Mouse (Mus musculus) inflammation-experienced regulatory T-cells (primary cell): ENCODE results near the gene Vmn2r109. TPM values are rescaled to one million over a fixed set of nuclear protein-coding genes. Genes with fewer than 3 reads are reported as not detected.

Experiments
- polyA plus RNA-seq, 2 experiments: library from polyadenylated mRNA; unstranded; fragments of 100-300 nt; shearing (Covaris generic); gene quantifications; one replicate each; pipeline ENCODE4 v1.2.1; 2017

The Vmn2r109 gene
- under 1 TPM; 0.05 to 0.23 TPM for polyA plus RNA-seq

DNA sequence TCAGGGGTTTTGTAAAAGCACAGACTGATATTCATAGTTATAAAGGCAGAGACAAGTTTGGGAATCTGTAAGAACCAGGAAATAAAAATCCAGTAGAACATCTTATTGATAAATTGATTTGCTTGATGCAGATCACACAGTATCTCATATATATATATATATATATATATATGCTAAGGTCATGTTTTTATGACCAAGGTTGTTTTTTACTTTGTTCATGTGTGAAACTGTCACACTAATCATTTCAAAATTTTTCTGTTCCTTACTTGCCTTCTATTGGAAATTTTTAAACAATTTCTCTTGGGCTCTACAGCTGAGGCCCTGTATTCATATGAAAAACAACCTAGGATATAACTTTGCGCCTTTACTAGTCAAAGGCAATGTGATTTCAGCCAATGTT, at the start of gene Vmn2r109:
Gene Vmn2r109 (minus strand): TSS at position 101 of the 400 bp plus-strand sequence.

DNA sequence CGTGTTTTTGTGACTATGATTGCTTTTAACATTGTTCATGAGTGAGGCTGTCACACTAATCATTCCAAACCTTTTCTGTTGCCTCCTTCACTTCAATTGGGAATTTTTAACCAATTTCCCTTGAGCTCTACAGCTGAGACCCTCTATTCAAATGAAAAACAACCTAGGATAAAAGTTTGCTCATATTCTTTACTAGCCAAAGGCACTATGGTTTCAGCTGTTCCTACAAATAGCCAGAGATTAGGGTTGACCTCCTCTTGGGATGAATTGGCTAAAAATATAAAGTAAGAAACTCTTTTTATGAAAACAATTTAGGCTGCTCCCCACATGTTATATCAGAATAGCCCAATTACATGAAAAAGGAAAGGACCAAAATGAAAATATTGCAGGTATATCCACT, 31.8 kb upstream of the Vmn2r109 start, which contains the start of gene Vmn2r110:
Gene Vmn2r110 (minus strand): TSS at position 101 of the 400 bp plus-strand sequence.

GRCm38 (mm10) chr17:20497858-20498257, 66.7 kb downstream of the Vmn2r109 start, which contains the start of gene Vmn1r225:
Gene Vmn1r225, plus strand, starts transcription at chr17:20498158.

Other genes starting within 250 kb of the Vmn2r109 start
- under 1 TPM in 1 of 2 experiments, not detected in 1; 0.02 TPM for gene Vmn2r107, start 219.5 kb downstream of the Vmn2r109 start, polyA plus RNA-seq
- under 1 TPM in 1 of 2 experiments, not detected in 1; 0.41 TPM for gene Vmn1r224, start 150.6 kb downstream of the Vmn2r109 start, polyA plus RNA-seq
- under 1 TPM; 0.02 to 0.13 TPM for gene Vmn2r108, start 83.4 kb downstream of the Vmn2r109 start, polyA plus RNA-seq
- gene Vmn1r225, start 66.6 kb downstream of the Vmn2r109 start, polyA plus RNA-seq = not detected
- gene Vmn2r110, start 31.7 kb upstream of the Vmn2r109 start, polyA plus RNA-seq = under 1 TPM; 0.02 to 0.05 TPM
- not detected for gene Fpr-rs3, start 60.1 kb upstream of the Vmn2r109 start, polyA plus RNA-seq
- under 1 TPM in 1 of 2 experiments, not detected in 1; 0.33 TPM for gene Vmn1r226, start 118.1 kb upstream of the Vmn2r109 start, polyA plus RNA-seq
- gene Vmn1r227, start 165.1 kb upstream of the Vmn2r109 start, polyA plus RNA-seq = under 1 TPM in 1 of 2 experiments, not detected in 1; 0.17 TPM
- gene Vmn1r228, start 221.4 kb upstream of the Vmn2r109 start, polyA plus RNA-seq = not detected
- under 1 TPM; 0.05 to 0.38 TPM for gene Vmn1r229, start 246.8 kb upstream of the Vmn2r109 start, polyA plus RNA-seq